Mouse (Mus musculus) NIH3T3 (cell line): ENCODE data around the gene Sst.

Experiments
- DNase-seq: peaks from one replicate; pipeline ENCODE4 v3.0.0-alpha.2; 2012; ENCODE audit warnings: low read depth

Sst gene

GRCm38 (mm10) chr16:23887910-23888579 is 2.7 kb downstream of the Sst start:
- no peak for DNase-seq

- no peak for DNase-seq
These were observed 5.7 kb downstream of the Sst start for GRCm38 (mm10) chr16:23885098-23885497.

- DNase-seq, result no peak
These were observed 35.5 kb downstream of the Sst start for GRCm38 (mm10) chr16:23855242-23855641.

GRCm38 (mm10) chr16:23849720-23850119 is 41.0 kb downstream of the Sst start:
- DNase-seq, result no peak

- DNase-seq, result no peak
These were observed 41.6 kb downstream of the Sst start for GRCm38 (mm10) chr16:23849176-23849575.

- no peak for DNase-seq
These were observed 46.1 kb downstream of the Sst start for GRCm38 (mm10) chr16:23844622-23845021.

- no peak for DNase-seq
These were observed 48.1 kb downstream of the Sst start for GRCm38 (mm10) chr16:23842609-23843008.
